Mouse (Mus musculus): ENCODE data around the gene Btbd16. TPM values are rescaled to one million over a fixed set of nuclear protein-coding genes. Genes with fewer than 3 reads are reported as not detected.

Gene Btbd16
- polyA plus RNA-seq, 3 experiments from 2014 or later = 2.1 to 7.9 (median 7.2) TPM

DNA sequence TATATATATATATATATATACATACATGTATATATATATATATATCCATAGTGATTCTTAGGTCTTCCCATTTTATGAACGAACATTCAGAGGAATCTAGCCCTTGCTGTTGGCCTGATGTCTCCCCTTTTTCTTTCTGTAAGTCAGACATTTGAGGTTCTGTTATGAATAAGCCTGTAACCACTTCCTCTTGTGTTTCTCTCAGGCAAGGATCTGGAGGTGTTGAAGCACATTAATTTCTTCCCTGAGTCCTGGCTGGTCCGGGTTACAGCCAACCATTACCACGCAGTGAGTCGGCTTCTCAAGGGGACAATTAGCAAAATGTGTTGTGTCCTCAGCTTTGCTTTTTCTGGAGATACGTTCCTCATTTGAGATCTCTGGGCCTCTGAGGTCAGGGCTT is 44.9 kb downstream of the Btbd16 start:
- peak; percentile 88 for ATAC-seq

DNA sequence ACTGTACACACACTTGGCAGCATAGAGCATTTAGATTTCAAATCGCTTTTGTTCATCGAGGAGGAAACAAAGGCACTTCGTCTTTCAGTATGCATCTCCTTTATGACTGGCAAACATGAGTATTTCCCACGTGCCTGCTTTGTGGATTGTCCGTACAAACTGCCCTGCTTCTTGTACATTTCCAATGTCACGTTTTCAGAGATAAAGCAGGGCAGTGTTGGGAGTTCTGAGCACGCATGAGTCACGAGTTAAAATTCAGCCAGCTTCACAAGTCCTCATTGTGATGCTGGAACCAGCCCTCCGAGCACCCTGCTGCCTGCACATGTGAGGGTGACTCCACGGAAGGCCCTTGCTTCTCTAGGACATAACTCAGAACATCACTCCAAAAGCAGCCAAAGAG is 45.8 kb downstream of the Btbd16 start:
- ATAC-seq = no peak

DNA sequence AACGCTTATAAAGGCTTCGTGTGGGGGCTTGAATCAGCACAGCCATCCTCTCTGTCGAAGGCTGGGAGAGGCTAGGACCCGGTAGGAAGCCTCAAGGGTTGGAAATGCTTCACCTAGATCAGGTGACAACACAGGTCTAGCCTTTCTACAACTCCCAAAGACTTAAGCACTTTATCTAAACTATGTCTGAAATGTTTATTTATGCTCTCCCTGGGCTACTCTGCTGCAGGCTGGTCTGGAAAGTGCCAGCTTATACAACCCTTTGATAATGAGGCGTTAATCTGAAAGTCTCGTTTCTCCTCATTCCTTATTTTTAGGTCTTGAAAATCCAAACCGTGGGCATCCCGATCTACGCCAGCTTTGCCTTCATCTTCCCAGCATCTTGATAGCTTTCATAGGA is 50.1 kb downstream of the Btbd16 start:
- ATAC-seq = no peak

DNA sequence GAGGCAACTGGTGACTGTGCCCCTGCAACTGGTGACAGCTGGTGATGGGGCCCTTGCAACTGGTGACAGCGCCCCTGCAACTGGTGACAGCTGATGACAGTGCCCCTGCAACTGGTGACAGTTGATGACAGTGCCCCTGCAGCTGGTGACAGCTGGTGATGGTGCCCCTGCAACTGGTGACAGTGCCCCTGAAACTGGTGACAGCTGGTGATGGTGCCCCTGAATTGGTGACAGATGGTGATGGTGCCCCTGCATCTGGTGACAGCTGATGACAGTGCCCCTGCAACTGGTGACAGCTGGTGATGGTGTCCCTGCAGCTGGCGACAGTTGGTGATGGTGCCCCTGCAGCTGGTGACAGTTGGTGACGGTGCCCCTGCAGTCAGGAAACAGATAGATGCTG is 52.5 kb downstream of the Btbd16 start:
- no peak for ATAC-seq

DNA sequence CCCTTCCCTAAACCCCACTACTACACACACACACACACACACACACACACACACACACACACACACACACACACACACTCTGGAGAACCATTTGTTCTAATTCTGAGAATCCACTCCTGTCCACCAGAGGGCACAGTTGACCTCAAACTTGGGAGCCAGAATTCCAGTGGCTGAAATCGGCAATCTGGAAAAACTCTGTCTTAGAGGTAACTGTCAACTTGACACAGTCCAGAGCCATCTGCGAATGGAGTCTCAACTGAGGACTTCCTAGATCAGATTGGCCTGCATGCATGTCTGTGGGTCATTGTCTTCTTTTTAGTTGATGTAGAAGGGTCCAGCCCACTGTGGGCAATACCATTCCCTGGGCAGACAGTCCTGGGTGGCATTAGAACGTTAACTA is 53.6 kb downstream of the Btbd16 start:
- no peak for ATAC-seq

DNA sequence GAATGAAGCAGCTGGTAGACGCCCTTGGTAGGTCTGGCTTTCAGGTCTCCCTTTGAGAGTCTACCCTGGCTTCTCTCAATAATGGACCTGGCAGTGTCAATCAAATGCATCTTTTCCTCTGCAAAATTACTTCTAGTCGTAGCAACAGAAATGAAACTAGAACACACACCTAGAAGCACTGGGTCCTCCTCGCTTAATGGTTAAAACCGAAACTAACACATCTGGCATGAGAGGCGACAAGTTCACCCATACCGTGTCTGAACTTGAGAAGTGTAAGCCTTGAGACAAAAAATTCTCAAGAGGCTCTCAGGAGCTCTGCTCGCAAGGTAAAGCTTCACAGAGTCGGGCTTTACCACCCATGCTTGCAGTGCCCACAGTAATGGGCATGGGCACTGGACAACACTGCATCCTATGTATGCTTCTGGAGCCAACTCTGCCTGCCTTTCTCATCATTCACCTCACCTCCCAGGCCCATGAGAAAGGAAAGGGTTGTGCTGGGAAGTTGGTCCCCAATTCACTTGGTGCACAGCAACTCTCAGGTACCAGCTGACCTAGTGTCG is 54.1 kb downstream of the Btbd16 start:
- ATAC-seq = peak; percentile 91

DNA sequence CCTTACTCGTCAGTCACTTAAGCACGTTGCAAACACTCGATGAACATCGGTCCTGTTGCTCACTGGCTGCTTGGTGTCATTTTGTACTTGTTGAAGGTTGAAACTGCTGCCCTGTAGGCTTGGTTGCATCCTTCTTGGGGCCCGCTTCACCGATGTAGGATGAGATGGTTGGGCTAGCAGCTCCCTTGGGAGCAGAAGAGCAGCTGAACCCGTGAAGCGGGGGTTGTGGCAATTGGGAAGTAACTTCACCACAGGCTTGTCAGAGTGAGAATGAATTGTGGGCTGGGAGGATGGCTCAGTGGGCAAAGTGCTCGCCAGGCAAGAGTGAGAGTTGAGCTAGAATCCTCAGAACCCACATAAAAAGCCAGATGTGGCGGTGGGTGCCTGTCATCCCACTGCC is 54.6 kb downstream of the Btbd16 start:
- peak; percentile 37 for ATAC-seq

DNA sequence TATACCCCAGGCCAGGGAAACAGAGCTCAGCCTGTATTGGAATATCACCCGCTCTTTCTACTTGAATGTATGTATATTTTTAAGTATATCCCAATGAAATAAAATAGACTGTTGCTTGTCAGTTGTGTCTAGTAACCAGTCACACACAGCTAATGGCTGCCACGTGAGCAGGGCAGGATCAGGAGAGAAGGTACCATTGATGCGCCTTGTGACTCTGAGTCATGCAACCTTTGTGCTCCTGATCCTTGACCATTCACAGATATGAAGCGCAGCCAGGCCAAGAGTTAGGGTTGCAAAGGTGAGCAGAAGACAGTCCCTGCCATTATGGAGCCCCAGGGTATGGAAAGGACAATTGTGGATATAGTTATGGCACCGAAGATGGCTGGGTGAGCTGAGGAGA is 57.7 kb downstream of the Btbd16 start:
- no peak for ATAC-seq

DNA sequence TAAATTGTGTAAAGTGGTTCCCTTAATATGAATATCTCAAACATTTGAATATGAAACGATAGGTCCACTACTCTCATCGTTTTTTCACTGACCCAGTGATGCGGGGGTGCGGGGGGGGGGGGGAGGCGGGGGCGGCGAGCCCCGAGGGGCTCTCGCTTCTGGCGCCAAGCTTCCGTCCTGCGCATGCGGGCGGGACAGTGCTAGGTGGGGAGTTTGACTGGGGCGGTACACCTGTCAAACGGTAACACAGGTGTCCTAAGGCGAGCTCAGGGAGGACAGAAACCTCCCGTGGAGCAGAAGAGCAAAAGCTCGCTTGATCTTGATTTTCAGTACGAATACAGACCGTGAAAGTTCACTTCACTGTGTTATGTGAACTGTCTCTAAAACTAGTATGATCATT is 60.4 kb downstream of the Btbd16 start:
- ATAC-seq = peak; percentile 99

DNA sequence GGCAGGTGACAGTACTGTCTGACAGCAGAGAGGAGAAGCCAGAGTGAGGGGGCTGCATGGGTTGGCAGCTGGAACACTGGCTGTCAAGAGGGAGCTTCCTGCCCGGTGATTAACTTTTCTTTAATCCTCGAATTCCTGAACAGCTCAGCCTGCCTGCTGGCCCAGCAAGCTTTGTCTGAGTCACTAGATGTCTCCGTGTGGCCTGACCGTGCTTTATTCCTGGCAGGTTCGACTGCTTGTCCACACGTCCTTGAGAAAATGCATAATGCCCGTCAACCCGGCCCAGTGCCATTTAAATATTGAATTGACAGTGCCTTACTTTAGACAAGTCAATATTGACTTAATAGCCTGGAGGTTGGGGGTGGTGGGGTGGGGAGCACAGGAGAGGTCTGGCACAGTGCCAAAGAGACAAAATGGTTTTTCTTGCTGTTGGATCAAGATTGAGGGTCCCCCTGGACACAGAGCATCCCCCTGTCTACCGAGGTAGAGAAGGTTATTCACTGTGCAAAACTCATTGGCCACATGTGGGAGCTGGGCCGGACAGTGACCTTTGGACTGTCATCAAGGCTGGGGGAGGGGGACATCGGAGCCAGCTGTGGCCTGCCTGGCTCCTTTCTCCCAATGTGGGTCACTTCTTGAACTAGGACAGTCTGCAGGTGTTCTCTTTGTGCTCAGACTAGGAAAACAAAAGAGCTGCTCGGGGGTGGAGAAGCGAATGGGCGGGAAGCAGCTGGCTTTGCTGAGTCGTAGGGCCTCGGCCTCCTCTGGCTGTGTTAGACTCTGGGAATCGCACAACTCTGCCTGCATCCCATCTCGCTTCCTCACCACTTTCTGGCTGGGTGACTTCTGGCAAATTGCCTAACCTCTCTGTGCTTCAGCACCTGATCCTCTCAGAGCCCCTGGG is 61.3 kb downstream of the Btbd16 start:
- no peak for ATAC-seq

DNA sequence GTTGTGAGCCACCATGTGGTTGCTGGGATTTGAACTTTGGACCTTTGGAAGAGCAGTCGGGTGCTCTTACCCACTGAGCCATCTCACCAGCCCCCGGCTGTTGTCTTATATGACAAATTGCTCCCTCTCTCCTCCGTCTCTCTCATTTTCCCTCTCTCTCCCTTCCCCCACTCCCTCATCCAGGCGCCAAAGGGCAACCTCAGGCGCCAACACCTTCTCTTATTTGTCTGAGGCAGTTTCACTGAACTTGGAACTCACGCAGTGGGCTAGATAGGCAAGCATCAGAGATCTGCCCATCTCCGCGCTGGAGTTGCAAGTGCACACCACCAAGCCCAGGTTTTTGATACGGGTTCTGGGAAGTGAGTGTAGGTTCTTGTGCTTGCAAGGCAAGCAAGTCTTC is 62.2 kb downstream of the Btbd16 start:
- no peak for ATAC-seq

DNA sequence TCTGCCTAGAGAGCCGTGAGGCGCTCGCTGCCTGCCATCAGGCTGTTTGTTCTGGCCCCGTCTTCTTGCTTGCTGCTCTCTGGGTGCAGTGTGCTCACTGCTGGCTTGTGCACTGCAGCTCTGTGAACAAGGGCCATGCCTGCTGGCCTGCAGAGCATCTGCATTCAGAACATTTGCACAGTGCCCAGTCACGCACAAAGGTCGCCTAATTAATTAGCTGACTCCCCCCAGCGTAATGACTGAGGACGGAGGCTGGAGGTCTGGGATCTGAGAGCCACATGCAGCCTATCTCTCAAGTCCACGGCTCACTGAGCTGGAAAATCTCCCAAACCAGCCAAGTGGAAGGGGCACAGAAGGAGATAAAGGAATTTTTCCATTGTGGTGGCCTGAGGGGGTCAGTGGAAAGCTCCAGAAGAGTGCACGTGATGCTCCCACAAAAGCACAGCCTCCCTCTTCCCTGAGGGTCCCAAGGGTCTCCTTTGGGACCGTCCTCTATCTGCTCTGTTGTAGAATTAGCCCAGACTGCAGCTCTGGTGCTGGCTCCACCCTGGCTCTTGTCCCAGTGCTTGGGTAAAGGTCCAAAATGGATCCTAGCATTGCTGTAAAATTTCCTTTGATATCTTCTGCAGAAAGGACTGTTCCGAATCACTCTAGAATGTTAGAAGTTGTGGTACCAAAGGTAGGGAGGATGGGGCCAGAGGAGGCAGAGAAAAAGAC is 64.2 kb downstream of the Btbd16 start:
- ATAC-seq = no peak

DNA sequence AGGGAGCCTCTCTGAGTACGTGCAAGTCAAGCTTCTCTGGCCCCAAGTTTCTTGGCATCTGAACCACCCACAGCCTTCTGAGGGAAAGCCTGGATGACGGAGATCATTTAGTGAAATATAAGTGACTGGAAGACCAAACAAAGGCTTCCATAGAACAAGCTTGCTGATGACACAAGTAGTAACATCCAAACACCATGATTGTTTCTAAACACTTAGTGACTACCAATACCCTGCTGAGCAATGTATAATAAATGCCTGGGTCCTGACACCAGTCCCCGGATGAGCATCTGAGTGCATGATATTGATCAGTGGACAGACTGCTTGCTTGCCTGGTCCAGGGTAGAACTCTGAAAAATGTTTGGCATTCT is 64.8 kb downstream of the Btbd16 start:
- ATAC-seq = no peak

DNA sequence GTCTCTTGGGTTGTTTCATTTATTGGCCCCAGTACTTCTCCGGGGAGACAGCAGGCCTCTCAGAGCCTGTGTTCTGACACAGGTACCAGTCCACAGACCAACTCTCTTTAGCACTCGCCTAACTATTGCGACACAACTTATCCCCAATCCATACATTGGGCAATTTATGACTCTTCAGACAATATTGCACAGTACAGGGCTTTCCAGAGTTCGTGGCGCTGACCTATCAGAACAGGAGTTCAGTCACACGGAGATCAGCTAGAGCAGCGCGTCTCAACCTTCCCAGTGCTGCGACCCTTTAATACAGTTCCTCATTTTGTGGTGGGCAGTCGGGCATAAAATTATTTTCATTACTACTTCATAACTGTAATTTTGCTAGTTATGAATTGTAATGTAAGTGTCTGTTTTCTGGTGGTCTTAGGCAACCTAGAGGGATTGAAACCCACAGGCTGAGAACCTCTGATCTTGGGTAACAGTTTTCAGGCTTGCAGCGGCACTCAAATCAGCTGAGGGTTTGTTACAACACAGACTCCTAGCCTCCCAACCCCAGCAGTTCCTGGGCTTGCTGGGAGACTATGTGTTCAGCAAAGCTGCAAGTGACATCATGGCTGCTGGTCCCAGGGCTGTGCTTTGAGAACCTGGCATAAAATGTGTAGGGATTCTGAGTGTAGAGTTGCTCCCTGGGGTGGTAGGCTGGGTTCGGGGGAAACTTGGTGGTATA is 65.7 kb downstream of the Btbd16 start:
- ATAC-seq = no peak

DNA sequence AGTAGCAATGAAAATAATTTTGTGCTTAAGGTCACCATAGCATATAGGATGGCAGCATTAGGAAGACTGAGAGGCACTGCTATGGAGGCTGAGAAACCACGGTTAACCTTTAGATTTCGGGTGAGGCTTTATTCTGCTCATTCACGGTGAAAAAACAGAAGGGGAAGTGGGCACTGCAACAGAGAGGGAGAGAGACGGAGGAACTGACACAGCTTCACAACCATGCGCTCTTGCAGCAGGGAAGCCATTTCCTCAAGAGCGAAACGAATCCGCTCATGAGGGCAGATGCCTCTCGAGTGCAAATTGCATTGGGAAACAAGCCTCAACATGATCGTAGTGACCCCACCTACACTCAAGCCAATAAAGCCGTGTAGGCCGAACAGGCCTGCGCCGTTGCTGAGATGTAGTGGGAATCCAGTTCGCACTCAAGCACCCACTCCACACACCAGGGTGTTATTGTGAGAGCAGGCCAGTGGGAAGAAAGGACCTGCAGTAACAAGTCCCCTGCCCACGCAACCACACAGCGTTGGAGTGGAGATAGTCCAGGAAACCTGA is 73.4 kb downstream of the Btbd16 start:
- ATAC-seq = no peak

DNA sequence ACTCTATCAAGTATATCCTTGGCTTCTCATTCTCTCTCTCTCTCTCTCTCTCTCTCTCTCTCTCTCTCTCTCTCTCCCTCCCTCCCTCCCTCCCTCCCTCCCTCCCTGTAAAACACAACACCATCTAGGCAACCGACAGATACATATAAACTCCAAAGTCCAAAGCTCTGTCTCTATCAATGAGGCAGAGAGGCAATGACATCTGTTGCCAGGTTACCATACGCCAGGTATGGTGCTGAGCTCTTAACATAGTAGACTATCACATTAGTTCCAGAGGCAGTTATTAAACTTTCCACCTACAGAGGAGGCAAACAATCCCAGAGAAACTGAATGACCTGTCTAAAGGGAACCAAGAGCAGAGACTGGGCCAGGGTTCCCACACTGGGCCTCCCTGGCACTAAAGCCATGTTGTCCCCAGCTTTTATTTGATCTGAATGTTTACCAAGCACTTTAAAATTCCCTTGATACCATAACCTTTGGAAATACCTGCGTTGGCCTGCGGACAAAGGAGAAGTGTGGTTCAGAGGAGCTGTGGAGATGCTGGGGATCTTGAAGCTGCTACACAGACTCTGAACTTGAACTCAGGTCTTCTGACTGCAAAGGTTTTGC is 80.9 kb downstream of the Btbd16 start:
- no peak for ATAC-seq

DNA sequence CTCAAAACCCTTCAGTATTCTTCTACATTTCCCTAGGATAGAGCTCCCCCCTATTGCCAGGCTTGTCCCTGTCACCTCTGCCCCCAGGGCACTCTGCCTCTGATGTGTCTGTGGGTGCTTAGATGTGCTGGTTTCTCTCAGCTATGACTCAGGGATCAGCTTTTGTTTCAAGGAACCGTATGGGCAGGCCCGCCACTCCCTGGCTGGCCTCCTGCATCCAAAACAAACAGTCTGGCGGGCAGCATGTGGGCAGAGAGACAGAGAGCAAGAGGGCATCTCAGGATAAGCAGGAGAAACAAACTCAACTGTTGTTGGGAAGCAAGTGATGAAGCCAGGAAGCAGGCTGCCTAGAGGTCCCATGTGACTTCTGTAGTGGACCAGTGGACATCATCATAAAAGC is 81.8 kb downstream of the Btbd16 start:
- no peak for ATAC-seq

DNA sequence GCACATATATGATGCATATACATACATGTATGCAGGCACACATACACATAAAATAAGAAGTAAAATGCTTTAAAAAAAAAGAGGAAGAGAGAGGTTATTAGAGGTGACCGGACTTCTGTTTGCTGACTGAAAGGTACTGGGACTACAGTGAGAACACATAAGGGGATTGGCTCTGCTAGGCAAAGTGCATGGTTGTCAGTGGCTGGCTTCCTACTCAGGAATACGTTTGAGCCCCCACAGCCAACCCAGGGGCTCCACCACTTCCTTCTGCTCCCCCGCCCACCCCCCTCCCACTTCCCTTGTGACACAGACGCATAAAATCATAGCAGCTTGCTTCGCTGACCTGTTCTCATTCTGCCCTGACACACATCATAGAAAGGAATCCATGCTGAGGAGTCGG is 84.1 kb downstream of the Btbd16 start:
- ATAC-seq = no peak

DNA sequence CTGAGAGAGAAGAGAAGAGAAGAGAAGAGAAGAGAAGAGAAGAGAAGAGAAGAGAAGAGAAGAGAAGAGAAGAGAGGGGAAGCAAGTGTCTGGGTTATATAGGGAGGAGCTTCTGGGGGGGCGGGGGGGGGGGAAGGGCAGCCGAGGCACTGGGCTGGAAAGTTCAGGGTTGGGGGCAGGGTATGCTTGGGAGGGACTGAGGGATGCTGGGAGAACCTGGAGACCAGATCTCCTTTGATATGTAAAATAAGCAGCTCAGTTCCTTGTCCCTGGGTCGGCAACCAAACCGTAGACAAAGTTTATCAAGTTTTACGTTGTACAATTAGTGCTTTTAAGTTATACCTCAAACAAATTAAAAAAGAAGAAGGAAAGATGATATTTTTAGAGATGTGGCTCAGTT is 86.1 kb downstream of the Btbd16 start:
- ATAC-seq = no peak

DNA sequence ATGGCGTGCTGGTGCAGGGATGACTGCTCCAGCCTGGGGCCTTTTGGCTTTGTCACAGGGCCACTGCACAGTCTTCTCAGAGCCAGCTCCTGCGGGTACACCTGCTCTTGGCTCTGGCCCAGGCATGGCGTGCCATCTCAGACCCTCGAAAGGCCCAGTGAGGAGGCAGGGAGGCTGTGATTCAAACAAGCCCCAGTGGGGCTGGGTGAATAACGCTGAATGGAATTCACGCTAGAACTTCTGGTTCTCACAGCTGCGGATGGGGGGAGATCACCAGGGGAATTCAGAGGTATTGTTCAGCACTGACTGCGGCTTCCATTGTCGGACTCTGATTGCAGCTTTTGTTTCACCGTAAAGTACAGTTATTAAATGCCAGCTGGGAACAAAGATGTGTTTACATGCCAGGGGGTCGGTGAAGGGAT is 86.9 kb downstream of the Btbd16 start:
- no peak for ATAC-seq

DNA sequence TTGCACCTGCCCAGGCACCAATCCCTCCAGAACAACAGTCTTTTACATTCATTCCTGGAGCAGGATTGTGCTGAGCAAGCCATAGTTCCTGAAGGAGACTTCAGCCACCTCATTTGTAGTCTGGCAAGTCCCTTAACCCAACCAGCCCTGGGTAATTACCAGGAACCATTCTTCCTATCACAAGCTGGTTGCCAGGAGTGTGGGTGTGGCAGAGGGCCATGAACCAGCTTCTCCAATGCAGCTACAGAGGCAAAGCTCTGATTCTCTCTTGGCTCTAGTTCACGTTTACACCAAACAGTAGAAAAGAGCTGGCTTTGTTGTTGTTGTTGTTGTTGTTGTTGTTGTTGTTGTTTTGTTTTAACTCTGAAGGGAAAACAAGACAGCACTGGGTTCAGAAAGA is 88.6 kb downstream of the Btbd16 start:
- no peak for ATAC-seq

DNA sequence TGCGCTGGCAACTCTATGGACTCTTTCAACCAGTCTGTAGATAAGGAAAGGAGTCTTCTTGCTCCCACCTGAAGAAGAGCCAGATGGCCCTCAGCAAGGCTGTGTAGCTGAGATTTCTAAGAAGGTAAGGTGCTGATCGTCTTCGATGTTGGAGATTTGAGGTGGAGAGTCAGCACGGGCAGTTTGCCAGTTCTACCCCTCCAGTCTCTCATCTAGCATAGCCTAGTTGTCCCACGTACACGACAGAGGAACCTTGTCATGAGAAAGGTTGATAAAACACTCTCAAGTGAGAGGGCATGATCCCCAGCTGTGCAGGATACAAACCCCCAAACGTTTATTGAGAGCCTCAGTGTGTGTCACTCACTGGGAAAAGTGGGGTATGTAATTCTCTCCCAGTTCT is 90.8 kb downstream of the Btbd16 start:
- ATAC-seq = no peak

Measured in inflammation-experienced regulatory T-cells, adult 6 months (primary cell).